Mouse (Mus musculus): ENCODE measurements at regions not wholly inside any gene's neighbourhood (a gene's known extent, or its start where the extent isn't known, plus 50 kb on each side); places are given as distances from the start of the nearest gene placed in this dataset.

DNA sequence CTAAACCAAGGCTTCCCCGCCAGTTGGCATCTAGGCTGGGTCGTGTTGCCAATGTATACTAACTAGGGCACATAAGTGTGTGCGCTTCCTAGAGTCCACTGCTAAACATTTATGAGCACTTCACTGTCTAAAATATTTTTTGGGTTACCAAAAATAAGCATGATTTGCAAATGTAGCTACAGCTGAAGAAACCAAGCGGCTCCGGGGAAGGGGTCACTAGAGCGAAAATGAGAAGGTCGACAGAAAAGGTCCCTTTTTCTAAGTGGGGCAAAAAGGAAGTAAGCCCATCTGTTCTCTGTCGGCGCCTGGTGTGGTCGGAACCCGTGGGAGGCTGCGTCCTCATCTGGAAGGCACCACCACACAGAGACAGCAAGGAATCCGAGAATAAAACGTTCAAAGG, 67.8 kb upstream of the Cdyl2 start:
- TF ChIP-seq CTCF (IDR thresholded peaks at IDR 0.05; ENCODE audit: control insufficient read depth, insufficient read depth, insufficient replicate concordance, low read depth, low read length) (no peak), POLR2A (IDR thresholded peaks at IDR 0.05; ENCODE audit: control insufficient read depth, low read depth, low read length) (no peak)
- H3K4me1 ChIP-seq (ENCODE audit: control insufficient read depth, insufficient read depth, low read length): peaks cover 6% of the 10 kb centered on the region
- peak overlapping the region; percentile 87 for H3K4me3 ChIP-seq (ENCODE audit: control insufficient read depth, low read depth, low read length)
- H3K27ac ChIP-seq (ENCODE audit: control insufficient read depth, insufficient read depth, low read depth, low read length): peak overlapping the region; percentile 61
- H3K36me3 ChIP-seq (ENCODE audit: control insufficient read depth, insufficient read depth, low read length): no peaks in the 10 kb centered on the region
- H3K27me3 ChIP-seq (ENCODE audit: control insufficient read depth, insufficient read depth, low read length): no peaks in the 10 kb centered on the region

GRCm38 (mm10) chr8:116798981-116799380, 66.2 kb upstream of the Cdyl2 start:
- Histone ChIP-seq H3K27me3 (ENCODE audit: control insufficient read depth, insufficient read depth, low read length) (no peaks in the 10 kb centered on the region), H3K36me3 (ENCODE audit: control insufficient read depth, insufficient read depth, low read length) (no peaks in the 10 kb centered on the region), H3K4me1 (ENCODE audit: control insufficient read depth, insufficient read depth, low read length) (peaks cover 6% of the 10 kb centered on the region), H3K4me3 (ENCODE audit: control insufficient read depth, low read depth, low read length) (peak overlapping the region; percentile 38; the same call in 1 of the 2 replicates), H3K27ac (ENCODE audit: control insufficient read depth, insufficient read depth, low read depth, low read length) (no peak overlapping the region)
- no peak for TF ChIP-seq CTCF (IDR thresholded peaks at IDR 0.05; ENCODE audit: control insufficient read depth, insufficient read depth, insufficient replicate concordance, low read depth, low read length)
- TF ChIP-seq POLR2A (IDR thresholded peaks at IDR 0.05; ENCODE audit: control insufficient read depth, low read depth, low read length): no peak

- Histone ChIP-seq H3K4me3 (ENCODE audit: control insufficient read depth, low read depth, low read length) (no peak overlapping the region), H3K36me3 (ENCODE audit: control insufficient read depth, insufficient read depth, low read length) (no peaks in the 10 kb centered on the region), H3K27me3 (ENCODE audit: control insufficient read depth, insufficient read depth, low read length) (no peaks in the 10 kb centered on the region), H3K27ac (ENCODE audit: control insufficient read depth, insufficient read depth, low read depth, low read length) (no peak overlapping the region), H3K4me1 (ENCODE audit: control insufficient read depth, insufficient read depth, low read length) (peaks cover under 1% of the 10 kb centered on the region)
- TF ChIP-seq CTCF (IDR thresholded peaks at IDR 0.05; ENCODE audit: control insufficient read depth, insufficient read depth, insufficient replicate concordance, low read depth, low read length) (no peak), POLR2A (IDR thresholded peaks at IDR 0.05; ENCODE audit: control insufficient read depth, low read depth, low read length) (no peak)
Measured at GRCm38 (mm10) chr8:116795713-116796112, 62.9 kb upstream of the Cdyl2 start.

DNA sequence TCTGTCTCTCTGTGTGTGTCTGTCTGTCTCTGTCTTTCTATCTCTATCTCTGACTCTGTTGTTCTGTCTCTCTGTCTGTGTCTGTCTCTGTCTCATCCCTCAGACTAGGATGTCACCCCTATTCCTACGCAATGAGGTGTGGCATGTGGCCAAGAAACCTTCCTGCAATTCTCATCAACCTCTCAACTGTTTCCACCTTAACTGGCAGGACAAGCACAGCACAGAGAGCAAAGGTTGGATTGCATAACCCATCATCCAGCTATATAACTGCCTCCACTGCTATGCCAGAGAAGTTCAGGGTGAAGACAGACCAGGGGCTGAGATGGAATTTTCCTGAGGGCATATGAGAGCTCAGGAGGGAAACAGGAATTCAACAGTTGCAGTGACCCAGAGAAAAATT, 60.3 kb upstream of the Cdyl2 start:
- Histone ChIP-seq H3K4me3 (ENCODE audit: control insufficient read depth, low read depth, low read length) (no peak overlapping the region), H3K36me3 (ENCODE audit: control insufficient read depth, insufficient read depth, low read length) (no peaks in the 10 kb centered on the region), H3K27me3 (ENCODE audit: control insufficient read depth, insufficient read depth, low read length) (no peaks in the 10 kb centered on the region), H3K4me1 (ENCODE audit: control insufficient read depth, insufficient read depth, low read length) (no peaks in the 10 kb centered on the region), H3K27ac (ENCODE audit: control insufficient read depth, insufficient read depth, low read depth, low read length) (no peak overlapping the region)
- TF ChIP-seq CTCF (IDR thresholded peaks at IDR 0.05; ENCODE audit: control insufficient read depth, insufficient read depth, insufficient replicate concordance, low read depth, low read length) (no peak), POLR2A (IDR thresholded peaks at IDR 0.05; ENCODE audit: control insufficient read depth, low read depth, low read length) (no peak)

- H3K27ac ChIP-seq (ENCODE audit: control insufficient read depth, insufficient read depth, low read depth, low read length): no peak overlapping the region
- H3K4me1 ChIP-seq (ENCODE audit: control insufficient read depth, insufficient read depth, low read length): no peaks in the 10 kb centered on the region
- H3K36me3 ChIP-seq (ENCODE audit: control insufficient read depth, insufficient read depth, low read length): no peaks in the 10 kb centered on the region
- no peak overlapping the region for H3K4me3 ChIP-seq (ENCODE audit: control insufficient read depth, low read depth, low read length)
- TF ChIP-seq POLR2A (IDR thresholded peaks at IDR 0.05; ENCODE audit: control insufficient read depth, low read depth, low read length) (no peak), CTCF (IDR thresholded peaks at IDR 0.05; ENCODE audit: control insufficient read depth, insufficient read depth, insufficient replicate concordance, low read depth, low read length) (no peak)
- H3K27me3 ChIP-seq (ENCODE audit: control insufficient read depth, insufficient read depth, low read length): no peaks in the 10 kb centered on the region
Measured at GRCm38 (mm10) chr8:116790294-116790693, 57.5 kb upstream of the Cdyl2 start.
